Mouse (Mus musculus): ENCODE data around the gene Kat6b. TPM values are rescaled to one million over a fixed set of nuclear protein-coding genes. Genes with fewer than 3 reads are reported as not detected.
A peak's percentile ranks its signal among the peaks of the same experiment; 100 is the strongest.

Kat6b gene
- polyA plus RNA-seq, 1 experiment from 2014 or later: 18.4 TPM

DNA sequence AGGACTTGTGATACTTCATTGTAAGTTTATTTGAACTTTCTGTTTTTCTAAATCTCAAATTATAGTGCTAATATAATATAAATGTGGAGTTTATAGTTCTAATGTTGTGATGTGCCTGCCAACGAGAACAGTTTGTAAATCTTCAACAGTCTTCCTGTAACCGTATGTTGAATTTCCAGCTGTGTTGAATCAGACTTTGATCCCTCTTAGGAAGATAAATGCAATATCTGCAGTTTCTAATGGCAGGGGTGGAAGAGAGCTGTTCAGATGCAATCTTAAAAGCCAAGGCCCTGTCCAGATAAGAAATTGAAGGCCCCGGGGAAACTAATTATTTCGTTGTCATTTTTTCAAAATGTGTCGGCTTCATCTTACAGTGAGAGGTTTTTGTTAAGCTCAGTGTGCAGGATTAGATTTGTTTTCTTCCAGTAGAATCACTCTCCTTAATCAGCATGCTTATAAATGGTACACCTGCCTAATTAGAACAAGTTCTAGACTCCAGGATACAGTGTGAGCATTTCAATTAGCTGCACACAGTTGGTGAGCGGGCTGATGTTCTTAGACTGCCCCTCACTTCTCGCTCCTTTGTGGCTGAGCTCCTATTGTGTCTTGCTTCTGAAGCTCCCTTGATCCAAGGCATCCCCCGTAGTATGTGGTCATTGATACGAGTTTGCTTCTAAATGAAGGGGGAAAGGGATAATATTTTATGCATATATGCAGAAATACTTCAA is 118.4 kb downstream of the Kat6b start:
- Histone ChIP-seq H3K36me3 (replicated peaks) (peaks cover 13% of the 10 kb centered on the region), H3K27ac (peak overlapping the region; percentile 71), H3K9me3 (peaks cover 4% of the 10 kb centered on the region), H3K4me3 (no peak overlapping the region), H3K4me1 (peaks cover 56% of the 10 kb centered on the region), H3K27me3 (ENCODE audit: poor library complexity, severe bottlenecking) (no peaks in the 10 kb centered on the region)
- no peak for DNase-seq (ENCODE audit: extremely low spot score, low spot score)
- WGBS: 45% methylated on average over 9 of the region's 9 CpGs

DNA sequence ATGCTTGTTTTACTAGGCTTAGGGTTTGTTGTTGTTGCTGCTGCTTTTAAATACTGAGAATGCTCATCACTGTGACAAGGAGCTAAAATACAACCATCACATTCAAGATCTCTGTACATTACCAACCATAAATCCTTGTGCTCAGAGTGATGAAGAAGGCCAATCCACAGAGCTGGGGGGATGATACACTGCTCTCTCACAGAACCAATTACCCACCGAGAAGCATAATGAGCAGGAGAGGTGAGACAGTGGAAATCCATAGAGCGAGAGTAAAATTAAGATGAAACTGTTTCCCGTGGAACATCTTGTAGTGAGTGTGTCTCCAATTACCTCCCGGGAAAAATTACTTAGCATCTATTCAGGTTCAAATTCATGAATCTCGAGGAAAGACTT is 118.9 kb downstream of the Kat6b start:
- peak overlapping the region; percentile 71 for H3K27ac ChIP-seq
- WGBS: 67% methylated on average over 5 of the region's 5 CpGs

DNA sequence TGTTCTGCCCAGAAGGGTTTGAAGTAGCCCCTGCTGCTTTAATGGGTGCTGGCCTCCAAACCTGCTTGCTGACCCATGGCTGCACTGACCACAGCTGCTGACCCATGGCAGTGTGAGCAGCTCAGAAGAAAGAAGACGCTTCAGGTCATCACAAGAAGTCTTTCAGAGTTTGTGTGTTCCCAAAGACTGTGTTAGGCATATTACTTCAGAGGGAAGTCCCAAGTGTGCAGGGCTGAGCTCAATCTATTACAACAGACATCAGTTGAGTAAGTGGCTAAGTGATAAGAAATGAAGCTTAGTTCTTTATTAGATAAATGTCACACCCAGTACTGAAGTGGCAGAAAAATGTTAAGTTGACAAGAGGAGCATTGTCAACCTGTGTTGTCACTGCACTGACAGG is 119.4 kb downstream of the Kat6b start:
- H3K9me3 ChIP-seq: peaks cover 4% of the 10 kb centered on the region
- H3K27ac ChIP-seq: peak overlapping the region; percentile 71
- H3K27me3 ChIP-seq (ENCODE audit: poor library complexity, severe bottlenecking): no peaks in the 10 kb centered on the region
- peaks cover 56% of the 10 kb centered on the region for H3K4me1 ChIP-seq
- 54% methylated on average over 1 of the region's 1 CpGs for WGBS
- no peak overlapping the region for H3K4me3 ChIP-seq
- DNase-seq (ENCODE audit: extremely low spot score, low spot score): no peak
- peaks cover 13% of the 10 kb centered on the region for H3K36me3 ChIP-seq (replicated peaks)

More for the DNA sequence above, 118.9 kb downstream of the Kat6b start:
- DNase-seq (ENCODE audit: extremely low spot score, low spot score): no peak
- H3K9me3 ChIP-seq: peaks cover 4% of the 10 kb centered on the region
- peaks cover 56% of the 10 kb centered on the region for H3K4me1 ChIP-seq
- peaks cover 13% of the 10 kb centered on the region for H3K36me3 ChIP-seq (replicated peaks)
- H3K27me3 ChIP-seq (ENCODE audit: poor library complexity, severe bottlenecking): no peaks in the 10 kb centered on the region
- H3K4me3 ChIP-seq: no peak overlapping the region

DNA sequence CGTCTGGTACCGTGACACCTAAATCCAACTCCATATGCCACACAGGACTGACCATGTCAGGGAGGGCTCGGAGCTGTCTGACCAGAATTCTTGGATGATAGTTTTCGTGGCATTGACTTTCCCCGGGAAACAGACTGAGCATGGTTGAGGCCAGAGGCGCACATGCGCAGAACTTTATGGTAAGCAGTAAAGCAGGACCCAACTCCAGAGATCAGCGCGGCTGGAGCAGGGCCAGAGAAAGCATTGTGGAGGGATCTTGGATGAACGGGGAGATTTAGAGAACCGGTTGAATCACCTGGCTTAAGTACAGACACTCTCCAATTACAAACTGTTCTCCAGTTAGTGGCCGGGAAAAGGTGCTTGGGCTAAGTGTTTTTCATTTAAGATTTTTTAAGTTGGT is 120.9 kb downstream of the Kat6b start:
- no peak for DNase-seq (ENCODE audit: extremely low spot score, low spot score)
- Histone ChIP-seq H3K4me1 (peaks cover 58% of the 10 kb centered on the region), H3K27ac (peak overlapping the region; percentile 66), H3K36me3 (replicated peaks) (peaks cover 8% of the 10 kb centered on the region), H3K27me3 (ENCODE audit: poor library complexity, severe bottlenecking) (no peaks in the 10 kb centered on the region), H3K9me3 (no peaks in the 10 kb centered on the region), H3K4me3 (no peak overlapping the region)
- 89% methylated on average over 12 of the region's 12 CpGs for WGBS

DNA sequence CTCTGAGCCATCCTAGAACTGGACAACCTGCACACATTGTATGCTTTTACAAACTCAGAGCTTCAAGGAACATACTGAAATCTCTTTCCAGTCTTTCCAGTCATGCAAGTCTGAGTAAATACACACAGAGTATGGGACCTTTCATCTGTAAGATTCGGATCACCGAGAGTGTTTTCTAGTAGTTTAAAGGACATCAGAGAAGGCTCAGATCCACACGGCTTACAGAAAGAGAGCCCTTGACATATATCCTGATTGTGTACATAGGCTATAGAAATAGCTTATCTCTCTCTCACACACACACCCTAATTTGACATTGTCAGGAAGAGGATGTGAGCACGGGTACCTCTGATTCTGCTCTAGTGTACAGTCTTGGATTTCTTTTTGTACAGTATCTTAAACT is 121.7 kb downstream of the Kat6b start:
- no peak for DNase-seq (ENCODE audit: extremely low spot score, low spot score)
- Histone ChIP-seq H3K36me3 (replicated peaks) (no peaks in the 10 kb centered on the region), H3K4me1 (peaks cover 62% of the 10 kb centered on the region), H3K27me3 (ENCODE audit: poor library complexity, severe bottlenecking) (no peaks in the 10 kb centered on the region), H3K9me3 (no peaks in the 10 kb centered on the region), H3K4me3 (no peak overlapping the region), H3K27ac (no peak overlapping the region)
- 83% methylated on average over 4 of the region's 4 CpGs for WGBS

DNA sequence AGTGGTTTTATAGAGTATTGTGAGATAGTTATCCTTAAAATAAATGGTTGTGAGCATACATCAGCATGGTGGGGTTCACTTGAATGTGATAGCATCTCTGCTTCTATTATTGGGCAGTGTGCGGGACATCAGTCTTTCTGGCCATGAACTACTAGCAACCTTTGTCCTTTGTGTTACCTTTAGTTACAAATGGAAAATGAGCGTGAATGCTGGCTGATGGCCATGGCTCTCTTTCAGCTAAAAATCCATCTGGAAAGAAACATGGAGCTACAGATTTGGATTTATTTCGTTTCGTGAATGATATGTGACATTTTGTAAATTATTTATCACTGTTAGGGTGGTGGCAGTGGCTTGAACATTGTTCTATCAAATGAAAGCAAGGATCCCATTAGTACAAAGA is 126.5 kb downstream of the Kat6b start:
- H3K4me1 ChIP-seq: peaks cover 43% of the 10 kb centered on the region
- no peaks in the 10 kb centered on the region for H3K9me3 ChIP-seq
- H3K4me3 ChIP-seq: no peak overlapping the region
- no peaks in the 10 kb centered on the region for H3K27me3 ChIP-seq (ENCODE audit: poor library complexity, severe bottlenecking)
- WGBS: 75% methylated on average over 4 of the region's 4 CpGs
- H3K27ac ChIP-seq: peak overlapping the region; percentile 64; the same call in 1 of the 2 replicates
- DNase-seq (ENCODE audit: extremely low spot score, low spot score): no peak
- peaks cover 4% of the 10 kb centered on the region; the same call in 1 of the 2 replicates for H3K36me3 ChIP-seq (replicated peaks)

DNA sequence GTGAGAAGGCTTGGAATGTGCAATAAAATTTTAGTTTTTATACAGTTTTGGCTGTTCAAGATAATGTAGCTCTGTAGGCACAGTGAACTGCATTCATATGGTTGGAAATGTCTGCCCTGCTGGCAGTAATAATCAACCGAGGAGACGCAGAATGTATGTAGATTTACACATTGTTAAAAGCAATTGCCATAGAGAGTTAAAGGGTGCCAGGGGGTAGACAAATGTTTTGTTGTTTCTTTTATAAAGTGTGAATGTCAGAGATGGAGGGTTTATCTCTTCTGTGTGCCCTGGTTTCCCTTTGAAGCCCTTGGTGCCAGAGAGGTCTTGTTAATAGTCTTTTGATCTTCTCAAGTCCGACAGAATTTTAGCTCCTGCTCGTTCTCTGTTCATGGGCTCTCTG is 127.7 kb downstream of the Kat6b start:
- peak overlapping the region; percentile 35; the same call in 1 of the 2 replicates for H3K27ac ChIP-seq
- DNase-seq (ENCODE audit: extremely low spot score, low spot score): no peak

DNA sequence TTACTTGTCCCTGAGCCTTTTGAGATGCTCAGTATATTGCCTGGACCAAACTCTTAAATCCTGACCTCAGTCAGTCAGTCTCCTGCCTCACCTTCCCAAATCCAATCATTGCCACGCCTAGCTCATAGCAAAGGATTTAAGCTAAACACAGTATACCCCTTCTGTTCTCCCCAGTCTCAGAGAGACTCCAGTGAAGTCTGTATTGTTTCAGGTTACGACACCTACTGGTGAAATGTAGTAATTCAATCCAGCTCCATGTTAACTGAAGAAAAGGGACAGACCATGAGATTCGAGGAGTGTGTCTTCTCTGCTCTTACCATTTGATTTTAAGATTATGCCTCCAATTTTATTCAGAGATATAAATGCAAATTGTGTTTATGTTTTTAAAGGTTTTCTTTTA is 129.0 kb downstream of the Kat6b start:
- Histone ChIP-seq H3K4me1 (peaks cover 33% of the 10 kb centered on the region), H3K27me3 (ENCODE audit: poor library complexity, severe bottlenecking) (no peaks in the 10 kb centered on the region), H3K4me3 (no peak overlapping the region), H3K36me3 (replicated peaks) (peaks cover 12% of the 10 kb centered on the region; the same call in 1 of the 2 replicates), H3K27ac (peak overlapping the region; percentile 20; the same call in 1 of the 2 replicates), H3K9me3 (no peaks in the 10 kb centered on the region)
- DNase-seq (ENCODE audit: extremely low spot score, low spot score): no peak
- 14% methylated on average over 3 of the region's 3 CpGs for WGBS

More for the DNA sequence above, 127.7 kb downstream of the Kat6b start:
- Histone ChIP-seq H3K4me3 (no peak overlapping the region), H3K36me3 (replicated peaks) (peaks cover 6% of the 10 kb centered on the region; the same call in 1 of the 2 replicates), H3K27me3 (ENCODE audit: poor library complexity, severe bottlenecking) (no peaks in the 10 kb centered on the region), H3K9me3 (no peaks in the 10 kb centered on the region), H3K4me1 (peaks cover 39% of the 10 kb centered on the region)
- 36% methylated on average over 4 of the region's 4 CpGs for WGBS

DNA sequence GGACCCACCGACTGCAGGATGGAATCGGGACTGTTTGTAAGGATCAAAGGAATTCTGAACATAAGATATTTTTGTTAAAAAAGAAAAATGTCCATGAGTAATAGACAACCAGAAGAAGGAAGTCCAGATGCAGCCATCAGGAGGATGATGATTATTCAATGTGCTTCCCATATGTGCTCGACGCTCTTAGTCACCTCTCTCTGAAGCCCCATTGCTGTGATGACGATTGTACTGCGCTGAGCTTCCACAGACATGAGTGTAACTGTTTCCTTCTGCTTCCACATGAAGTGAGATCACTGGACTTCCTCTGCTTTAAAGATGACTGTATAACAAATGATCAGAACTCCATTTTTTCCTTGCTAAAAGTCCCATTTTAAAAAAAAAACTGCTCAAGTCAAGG is 131.8 kb downstream of the Kat6b start:
- Histone ChIP-seq H3K4me1 (peaks cover 22% of the 10 kb centered on the region), H3K27me3 (ENCODE audit: poor library complexity, severe bottlenecking) (no peaks in the 10 kb centered on the region), H3K27ac (no peak overlapping the region), H3K36me3 (replicated peaks) (peaks cover 12% of the 10 kb centered on the region; the same call in 1 of the 2 replicates), H3K9me3 (no peaks in the 10 kb centered on the region), H3K4me3 (no peak overlapping the region)
- no peak for DNase-seq (ENCODE audit: extremely low spot score, low spot score)
- 98% methylated on average over 6 of the region's 6 CpGs for WGBS

DNA sequence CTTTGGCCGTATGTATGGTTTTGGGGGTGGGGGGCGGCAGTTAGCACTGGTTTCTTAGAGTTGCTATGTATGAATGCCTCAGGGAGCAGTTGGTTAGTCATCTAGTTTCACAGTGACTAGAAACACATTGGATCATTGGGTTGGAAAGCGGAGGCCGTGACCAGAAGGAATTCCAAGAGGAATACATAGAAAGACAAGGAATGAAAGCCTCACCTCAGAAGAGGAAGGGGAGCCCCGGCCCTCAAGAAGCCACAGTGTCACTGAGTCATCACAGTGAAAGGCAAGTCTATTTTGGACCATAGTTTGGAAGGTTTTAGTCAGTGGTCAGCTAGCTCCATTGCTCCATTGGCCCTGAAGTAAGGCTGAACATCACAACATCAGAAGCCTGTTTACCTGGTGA is 132.9 kb downstream of the Kat6b start:
- 0 out of 2 replicates have a peak overlapping the region, but pooled peaks have one; percentile 31 for H3K27ac ChIP-seq
- 94% methylated on average over 5 of the region's 5 CpGs for WGBS
- H3K4me3 ChIP-seq: no peak overlapping the region
- no peaks in the 10 kb centered on the region for H3K27me3 ChIP-seq (ENCODE audit: poor library complexity, severe bottlenecking)
- peaks cover 18% of the 10 kb centered on the region for H3K36me3 ChIP-seq (replicated peaks)
- H3K9me3 ChIP-seq: no peaks in the 10 kb centered on the region
- no peak for DNase-seq (ENCODE audit: extremely low spot score, low spot score)
- peaks cover 11% of the 10 kb centered on the region for H3K4me1 ChIP-seq

DNA sequence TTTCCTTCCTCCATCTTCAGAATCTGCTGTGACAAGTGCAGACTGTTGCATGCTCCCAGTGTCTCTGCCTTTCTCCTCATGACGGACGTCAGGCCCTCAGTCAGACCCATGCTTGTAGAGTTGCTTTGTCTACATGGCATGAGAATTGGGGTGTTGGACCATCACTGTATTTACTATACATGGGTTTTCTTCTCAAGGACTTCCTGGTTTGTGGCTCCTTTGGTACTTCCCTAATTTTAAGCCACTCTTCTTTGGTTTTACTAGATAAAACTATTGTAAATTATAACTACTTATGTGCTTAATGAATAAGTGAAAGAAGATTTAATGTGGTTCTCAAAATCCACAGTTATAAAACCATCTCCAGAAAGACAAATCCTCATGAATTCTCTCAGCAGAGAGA is 134.6 kb downstream of the Kat6b start:
- WGBS: 88% methylated on average over 2 of the region's 2 CpGs
- no peak overlapping the region for H3K27ac ChIP-seq
- no peak for DNase-seq (ENCODE audit: extremely low spot score, low spot score)
- no peaks in the 10 kb centered on the region for H3K27me3 ChIP-seq (ENCODE audit: poor library complexity, severe bottlenecking)
- peaks cover 28% of the 10 kb centered on the region for H3K36me3 ChIP-seq (replicated peaks)
- no peak overlapping the region for H3K4me3 ChIP-seq
- H3K9me3 ChIP-seq: no peaks in the 10 kb centered on the region
- H3K4me1 ChIP-seq: no peaks in the 10 kb centered on the region

DNA sequence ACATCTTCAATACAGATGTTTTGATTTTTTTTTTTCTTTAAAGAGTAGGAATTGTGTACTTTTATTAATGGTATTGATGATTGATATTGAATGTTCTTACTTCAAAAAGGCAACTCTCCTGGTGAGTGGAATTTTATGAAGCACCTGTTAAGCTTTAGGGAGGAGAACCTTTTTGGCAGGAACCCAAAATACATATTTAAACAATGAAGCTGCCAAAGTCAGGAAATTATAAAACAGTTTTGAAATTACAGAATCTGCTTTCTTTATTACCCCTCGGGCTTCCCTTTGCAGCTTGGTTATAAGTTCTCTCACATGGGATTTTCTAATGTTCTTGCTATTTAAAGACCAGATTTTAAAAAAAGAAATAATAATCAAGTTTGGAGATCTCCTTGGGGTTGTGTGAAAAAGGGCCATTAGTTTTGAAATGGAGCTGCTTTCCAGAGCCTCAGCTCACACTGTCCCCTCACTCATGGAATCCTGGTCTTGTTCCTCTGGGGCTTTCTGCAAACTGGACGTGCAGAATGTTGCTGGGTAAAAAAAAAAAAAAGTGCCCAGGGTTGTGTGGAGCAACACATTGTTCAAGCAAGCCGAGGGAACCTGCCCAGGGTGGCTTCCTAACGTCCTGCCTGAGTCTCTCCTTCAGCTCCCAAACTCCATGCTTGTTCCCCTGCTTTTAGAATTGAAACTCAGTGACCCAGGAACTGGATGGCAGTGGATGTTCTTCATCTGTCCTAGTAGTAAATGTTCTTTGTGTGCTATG is 136.2 kb downstream of the Kat6b start:
- WGBS: 72% methylated on average over 4 of the region's 4 CpGs
- H3K4me1 ChIP-seq: no peaks in the 10 kb centered on the region
- no peak overlapping the region for H3K27ac ChIP-seq
- no peak for DNase-seq (ENCODE audit: extremely low spot score, low spot score)
- no peak overlapping the region for H3K4me3 ChIP-seq
- peaks cover 29% of the 10 kb centered on the region for H3K36me3 ChIP-seq (replicated peaks)
- no peaks in the 10 kb centered on the region for H3K9me3 ChIP-seq
- no peaks in the 10 kb centered on the region for H3K27me3 ChIP-seq (ENCODE audit: poor library complexity, severe bottlenecking)

DNA sequence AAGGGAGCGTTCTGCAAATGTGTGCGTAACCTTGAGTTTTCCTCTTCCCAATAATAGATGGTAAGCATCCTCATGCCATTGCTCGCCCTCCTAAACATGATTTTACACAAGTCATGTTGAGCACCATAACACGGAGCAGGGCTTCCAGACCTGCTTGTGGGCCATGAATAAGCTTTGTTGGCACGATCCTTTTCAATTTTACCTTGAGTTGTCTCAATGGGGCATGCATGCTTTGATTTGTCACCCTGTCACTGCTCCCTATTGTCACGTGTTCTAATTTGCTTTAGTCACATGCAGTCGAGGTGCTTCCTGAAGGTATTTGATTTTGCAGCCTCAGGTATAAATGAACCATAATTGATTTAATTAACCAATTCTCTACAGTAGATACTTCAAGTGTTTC is 138.7 kb downstream of the Kat6b start:
- Histone ChIP-seq H3K27ac (no peak overlapping the region), H3K27me3 (ENCODE audit: poor library complexity, severe bottlenecking) (no peaks in the 10 kb centered on the region), H3K4me3 (no peak overlapping the region), H3K36me3 (replicated peaks) (peaks cover 38% of the 10 kb centered on the region), H3K9me3 (no peaks in the 10 kb centered on the region), H3K4me1 (no peaks in the 10 kb centered on the region)
- no peak for DNase-seq (ENCODE audit: extremely low spot score, low spot score)
- WGBS: 91% methylated on average over 7 of the region's 7 CpGs

Measured in forebrain, embryonic 10.5 days (tissue).